Mouse (Mus musculus) heart, postnatal 0 days (tissue): ENCODE results near the gene Glb1. TPM values are rescaled to one million over a fixed set of nuclear protein-coding genes. Genes with fewer than 3 reads are reported as not detected.

Source experiments
- ATAC-seq: fragments of 200-750 bp; cut with Nextera tagmentation; 2 replicates; pipeline ENCODE4 v1.8.0; 2017; ENCODE audit warnings: low read depth, moderate number of reproducible peaks, moderate library complexity; ENCODE audit not compliant: insufficient read depth
- DNase-seq: peaks from one replicate; pipeline ENCODE4 v3.0.0-alpha.2; 2016; ENCODE audit warnings: low spot score
- H3K27ac ChIP-seq: fragments of 300-500 bp; sonication (generic); 2 replicates; pipeline ENCODE4 v1.5.1; 2014; ENCODE audit warnings: low read depth, mild to moderate bottlenecking
- H3K27me3 ChIP-seq: fragments of 300-500 bp; sonication (generic); 2 replicates; pipeline ENCODE4 v1.6.1; 2014; ENCODE audit warnings: low read length, mixed read lengths; ENCODE audit not compliant: control insufficient read depth, insufficient read depth
- H3K36me3 ChIP-seq: fragments of 300-500 bp; sonication (generic); replicated peaks from 2 replicates; pipeline ENCODE4 v1.6.1; 2014; ENCODE audit warnings: low read length, mixed read lengths; ENCODE audit not compliant: control insufficient read depth, insufficient read depth
- H3K4me1 ChIP-seq: fragments of 300-500 bp; sonication (generic); 2 replicates; pipeline ENCODE4 v1.6.1; 2014; ENCODE audit warnings: antibody characterized with exemption; ENCODE audit not compliant: control insufficient read depth, insufficient read depth
- H3K4me2 ChIP-seq: fragments of 300-500 bp; sonication (generic); 2 replicates; pipeline ENCODE4 v1.6.1; 2014; ENCODE audit warnings: low read depth, mild to moderate bottlenecking, low read length, moderate library complexity
- H3K4me3 ChIP-seq: fragments of 300-500 bp; sonication (generic); 2 replicates; pipeline ENCODE4 v1.5.1; 2014; ENCODE audit warnings: low read depth, low read length
- H3K9ac ChIP-seq: fragments of 300-500 bp; sonication (generic); replicated peaks from 2 replicates; pipeline ENCODE4 v1.6.1; 2014; ENCODE audit warnings: low read depth, low read length, mixed read lengths
- H3K9me3 ChIP-seq: fragments of 300-500 bp; sonication (generic); replicated peaks from 2 replicates; pipeline ENCODE4 v1.6.1; 2016; ENCODE audit warnings: low read length; ENCODE audit not compliant: control insufficient read depth
- CTCF ChIP-seq: IDR thresholded peaks from 2 replicates; pipeline ENCODE4 v1.5.1; 2016; ENCODE audit warnings: antibody characterized with exemption, control low read depth, low read depth
- EP300 ChIP-seq: IDR thresholded peaks from 2 replicates; pipeline ENCODE4 v1.6.1; 2016; ENCODE audit warnings: antibody characterized with exemption, low read depth
- WGBS: fragments of 180-500 bp; shearing (Covaris S2); extraction: QIAGEN DNeasy Blood & Tissue Kit; methylation state at CpG from one replicate; pipeline ENCODE4 v1.1.7; 2014; 5-methylcytosine and 5-hydroxymethylcytosine counted together
- polyA plus RNA-seq: library from polyadenylated mRNA; unstranded; fragments of >200 nt; fragmentation: Nextera tagmentation; extraction: Ambion mirVana; gene quantifications from 2 replicates; pipeline ENCODE4 v1.2.1, GENCODE M21; 2015
- total RNA-seq: library from RNA; depleted of rRNA; stranded (reverse); fragments of >200 nt; gene quantifications from 2 replicates; pipeline ENCODE4 v1.2.3, GENCODE M21; 2014; ENCODE audit warnings: low replicate concordance

The Glb1 gene
- total and polyA plus RNA-seq, 2 experiments from 2014 or later = 22.8 to 29.8 TPM

DNA sequence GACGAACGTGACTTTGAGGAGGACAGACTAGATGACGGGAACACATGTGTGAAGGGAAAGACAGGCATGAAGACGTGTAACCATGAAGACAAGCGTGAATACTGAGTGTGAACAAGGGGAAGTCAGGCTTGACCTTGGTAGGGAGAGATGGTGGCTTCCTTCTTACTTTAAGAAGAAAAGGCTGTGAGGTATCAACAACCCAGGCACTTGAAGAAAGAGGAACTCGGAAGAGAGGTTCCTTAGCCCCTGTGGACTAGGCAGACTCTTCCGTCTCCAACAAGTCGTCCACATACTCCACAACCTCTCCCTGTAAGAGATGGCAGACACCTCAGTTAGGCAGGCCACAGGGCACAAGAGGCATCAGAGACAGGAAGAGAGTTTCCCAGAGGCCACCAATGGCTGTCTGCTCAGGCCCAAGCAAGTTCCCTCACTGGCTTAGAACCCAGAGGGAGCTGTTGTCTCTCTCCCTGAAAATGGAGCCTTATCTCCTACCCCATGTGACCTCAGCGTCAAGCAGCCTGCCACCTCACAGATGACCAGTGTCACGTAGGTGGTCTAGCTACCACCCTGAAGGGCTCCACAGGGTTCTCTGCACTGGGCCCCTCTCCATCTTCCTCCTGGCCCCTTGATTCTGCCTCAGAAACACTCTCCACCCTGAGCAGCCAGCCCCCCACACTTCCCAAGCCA, 25.5 kb upstream of the Glb1 start:
- no peak overlapping the region for H3K9ac ChIP-seq
- ATAC-seq (no peak), DNase-seq (no peak)
- H3K9me3 ChIP-seq = no peaks in the 10 kb centered on the region
- no peak for TF ChIP-seq EP300
- TF ChIP-seq CTCF = no peak
- peaks cover 26% of the 10 kb centered on the region for H3K36me3 ChIP-seq
- WGBS = 74% methylated on average over 10 of the region's 10 CpGs
- no peaks in the 10 kb centered on the region for H3K27me3 ChIP-seq
- peaks cover 6% of the 10 kb centered on the region; the same call in 1 of the 2 replicates for H3K4me1 ChIP-seq
- no peak overlapping the region for H3K4me2 ChIP-seq
- H3K4me3 ChIP-seq = no peak overlapping the region
- no peak overlapping the region for H3K27ac ChIP-seq

DNA sequence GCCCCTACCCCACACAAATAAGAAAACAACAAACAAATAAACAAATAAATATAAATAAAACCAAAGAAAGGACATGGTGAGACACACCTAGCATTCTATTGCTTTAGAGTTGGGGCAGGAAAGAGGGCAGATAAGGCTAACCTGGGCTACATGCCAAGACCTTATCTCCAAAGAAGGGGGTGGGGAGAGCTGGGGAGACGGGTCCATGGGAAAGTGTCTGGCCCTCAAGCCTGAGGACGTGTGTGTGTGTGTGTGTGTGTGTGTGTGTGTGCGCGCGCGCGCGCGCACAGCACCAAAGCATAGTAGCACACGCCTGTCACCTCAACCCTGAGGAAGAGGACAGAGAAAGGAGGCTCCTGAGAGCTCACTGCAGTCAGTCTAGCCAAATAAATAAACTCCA, 23.7 kb upstream of the Glb1 start:
- H3K36me3 ChIP-seq = peaks cover 29% of the 10 kb centered on the region
- no peak overlapping the region for H3K9ac ChIP-seq
- WGBS = 43% methylated on average over 10 of the region's 10 CpGs
- DNase-seq = peak; percentile 57
- peak; percentile 71 for ATAC-seq
- no peaks in the 10 kb centered on the region for H3K27me3 ChIP-seq
- TF ChIP-seq CTCF (no peak), EP300 (peak; percentile 43; the same call in 1 of the 2 replicates)
- H3K27ac ChIP-seq = no peak overlapping the region
- no peak overlapping the region for H3K4me2 ChIP-seq
- no peaks in the 10 kb centered on the region for H3K9me3 ChIP-seq
- H3K4me1 ChIP-seq = peaks cover 6% of the 10 kb centered on the region; the same call in 1 of the 2 replicates
- H3K4me3 ChIP-seq = no peak overlapping the region

DNA sequence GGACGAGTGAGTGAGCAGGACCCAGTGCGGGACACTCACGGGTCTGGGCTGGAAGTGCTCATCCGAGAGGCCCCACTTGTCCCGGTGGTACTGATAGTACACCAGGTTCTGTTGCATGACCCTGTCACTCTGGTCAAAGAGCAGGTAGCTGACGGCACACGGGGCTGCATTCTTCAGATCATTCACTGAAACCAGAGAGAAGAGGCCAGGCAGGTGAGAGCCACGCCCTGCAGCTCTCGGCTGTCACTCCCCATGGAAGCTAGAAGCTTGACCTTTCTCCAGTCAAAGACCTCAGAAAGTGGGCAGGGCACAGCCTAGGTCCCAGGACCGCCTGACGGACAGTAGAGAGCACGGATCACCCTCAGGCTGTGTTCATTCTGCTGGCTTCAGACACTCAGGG, 21.0 kb upstream of the Glb1 start:
- no peak for ATAC-seq

DNA sequence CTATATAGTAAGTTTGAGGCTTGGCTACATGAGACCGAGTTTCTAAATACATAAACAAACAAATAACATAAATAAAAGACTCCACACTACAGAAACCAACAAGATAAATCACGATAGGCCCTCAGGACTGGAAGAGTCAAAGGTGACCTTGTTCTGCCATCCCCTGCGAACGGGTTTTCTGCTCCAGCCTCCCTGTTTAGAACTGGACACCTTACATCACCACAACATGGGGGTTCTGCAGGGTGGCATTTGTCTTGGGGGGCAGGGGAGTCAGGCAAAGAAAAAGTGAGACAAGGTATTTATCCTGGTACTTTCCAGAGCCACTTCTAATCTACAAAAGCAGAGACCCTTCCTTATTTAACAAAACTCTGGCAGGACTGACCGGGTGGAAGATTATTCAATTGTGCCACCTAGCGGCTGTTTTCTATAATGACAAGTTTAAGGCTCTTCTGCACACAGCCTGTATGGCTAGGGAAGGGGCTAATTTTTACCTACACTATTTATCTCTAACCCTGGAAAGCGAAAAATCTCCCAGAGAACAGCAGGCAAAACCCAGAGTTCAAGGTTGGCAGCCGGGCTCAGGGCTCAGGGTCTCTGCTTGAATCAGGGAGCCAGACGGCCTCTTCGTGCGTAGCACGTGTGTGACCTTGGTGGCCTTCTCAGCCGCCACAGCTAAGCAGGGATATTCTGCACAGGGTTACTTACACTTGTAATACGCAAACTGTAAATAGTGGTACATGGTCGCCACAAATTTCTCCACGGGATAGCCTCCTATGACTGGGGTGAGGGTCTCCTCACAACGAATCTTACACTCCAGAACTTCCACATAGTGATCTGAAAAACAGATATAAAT, 19.8 kb upstream of the Glb1 start:
- DNase-seq (peak; percentile 63), ATAC-seq (peak; percentile 56; the same call in 1 of the 2 replicates)
- H3K27ac ChIP-seq = no peak overlapping the region
- WGBS = 59% methylated on average over 17 of the region's 17 CpGs
- no peak overlapping the region for H3K9ac ChIP-seq
- peaks cover 6% of the 10 kb centered on the region; the same call in 1 of the 2 replicates for H3K4me1 ChIP-seq
- peaks cover 61% of the 10 kb centered on the region for H3K36me3 ChIP-seq
- H3K27me3 ChIP-seq = no peaks in the 10 kb centered on the region
- no peaks in the 10 kb centered on the region for H3K9me3 ChIP-seq
- TF ChIP-seq EP300 (no peak), CTCF (peak; percentile 53)
- H3K4me2 ChIP-seq = no peak overlapping the region
- no peak overlapping the region for H3K4me3 ChIP-seq

More for the DNA sequence above, 21.0 kb upstream of the Glb1 start:
- no peaks in the 10 kb centered on the region for H3K27me3 ChIP-seq
- no peak for TF ChIP-seq CTCF
- no peak for TF ChIP-seq EP300
- H3K9me3 ChIP-seq = no peaks in the 10 kb centered on the region
- WGBS = 88% methylated on average over 12 of the region's 12 CpGs
- H3K9ac ChIP-seq = no peak overlapping the region
- H3K36me3 ChIP-seq = peaks cover 51% of the 10 kb centered on the region
- H3K4me1 ChIP-seq = peaks cover 6% of the 10 kb centered on the region; the same call in 1 of the 2 replicates
- H3K4me3 ChIP-seq = no peak overlapping the region
- no peak for DNase-seq
- no peak overlapping the region for H3K4me2 ChIP-seq
- H3K27ac ChIP-seq = no peak overlapping the region

DNA sequence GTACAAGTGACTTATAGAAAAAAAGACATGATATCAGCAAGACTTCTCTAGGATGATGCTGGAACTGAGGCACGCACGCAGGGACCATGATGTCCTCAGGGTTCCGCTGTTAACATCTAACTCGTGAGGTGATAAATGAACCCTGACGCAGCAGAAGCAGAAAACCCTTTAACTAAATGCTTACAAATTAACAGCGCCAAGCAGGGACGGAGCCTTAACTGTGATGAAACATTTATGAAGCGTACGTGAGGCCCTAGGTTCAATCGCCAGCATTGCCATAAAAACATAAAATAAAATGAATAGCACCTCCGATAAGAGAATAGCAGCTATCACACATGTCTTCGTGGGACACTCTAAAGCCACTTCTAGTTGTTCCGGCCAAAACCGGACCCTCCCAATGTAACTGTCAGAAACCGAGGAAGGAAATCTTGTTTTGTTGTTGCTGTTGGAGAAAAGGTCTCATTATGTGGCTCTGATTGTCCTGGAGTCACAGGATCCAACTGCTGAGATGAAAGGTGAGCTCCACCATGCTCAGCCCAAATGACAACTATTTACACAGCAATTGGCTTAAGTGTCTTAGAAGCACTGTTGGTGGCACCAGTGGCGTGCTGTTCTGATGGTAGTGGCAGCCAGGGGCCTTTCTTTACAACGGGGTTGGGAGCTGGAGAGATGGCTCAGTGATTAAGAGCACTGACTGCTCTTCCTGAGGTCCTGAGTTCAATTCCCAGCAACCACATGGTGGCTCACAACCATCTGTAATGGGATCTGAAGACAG, 17.8 kb upstream of the Glb1 start:
- Histone ChIP-seq H3K4me3 (no peak overlapping the region), H3K9me3 (no peaks in the 10 kb centered on the region), H3K9ac (no peak overlapping the region), H3K27ac (no peak overlapping the region), H3K4me1 (peaks cover 5% of the 10 kb centered on the region; the same call in 1 of the 2 replicates), H3K36me3 (peaks cover 53% of the 10 kb centered on the region), H3K4me2 (no peak overlapping the region), H3K27me3 (no peaks in the 10 kb centered on the region)
- ATAC-seq (no peak), DNase-seq (no peak)
- TF ChIP-seq CTCF (no peak), EP300 (no peak)
- WGBS = 86% methylated on average over 17 of the region's 17 CpGs
